Mouse (Mus musculus) CH12.LX (cell line): ENCODE results near the gene Tsen34. TPM values are rescaled to one million over a fixed set of nuclear protein-coding genes. Genes with fewer than 3 reads are reported as not detected.
A peak's percentile ranks its signal among the peaks of the same experiment; 100 is the strongest.
"Not testable (repeated sequence)": the region's sequence is repeated elsewhere in the genome, so short reads cannot be mapped to it uniquely, and the experiment has no call there.

ENCODE experiments used
- DNase-seq: peaks from one replicate; pipeline ENCODE4 v3.0.0-alpha.2; 2013; ENCODE audit errors: extremely low read depth
- H3K27ac ChIP-seq: 2 replicates; pipeline ENCODE4 v1.5.1; 2012; ENCODE audit warnings: low read depth, mild to moderate bottlenecking, control low read depth, moderate library complexity; ENCODE audit not compliant: insufficient read depth
- H3K27me3 ChIP-seq: replicated peaks from 2 replicates; pipeline ENCODE3; 2012; ENCODE audit warnings: inconsistent platforms
- H3K36me3 ChIP-seq, 2 experiments: replicated peaks in 1 of 2; 2 replicates each; pipeline versions ENCODE3 to v1.6.1; 2012; ENCODE audit warnings: inconsistent platforms in 1 of 2, low read length in 1 of 2, mild to moderate bottlenecking in 1 of 2, mixed read lengths in 1 of 2, moderate library complexity in 1 of 2; ENCODE audit not compliant: control insufficient read depth in 1 of 2, insufficient read depth in 1 of 2
- H3K4me1 ChIP-seq, 2 experiments: 2 replicates each; pipeline ENCODE4 v1.6.1; 2012; ENCODE audit warnings: inconsistent platforms in 1 of 2, moderate library complexity in 1 of 2; ENCODE audit not compliant: insufficient read depth in 2 of 2, control insufficient read depth in 1 of 2
- H3K4me2 ChIP-seq: 2 replicates; pipeline ENCODE4 v1.6.1; 2012; ENCODE audit warnings: low read depth, mild to moderate bottlenecking, control low read depth; ENCODE audit not compliant: poor library complexity, insufficient read depth, severe bottlenecking
- H3K4me3 ChIP-seq, 3 experiments: fragments of 150-350 bp in 1 of 3; sonication (generic) in 1 of 3; replicated peaks in 1 of 3; 2 replicates each; pipeline versions ENCODE3 to v1.5.1; 2011 to 2012; ENCODE audit warnings: low read depth in 2 of 3, low read length in 2 of 3, mild to moderate bottlenecking in 2 of 3, moderate library complexity in 2 of 3, control low read depth in 1 of 3, improper control_type of control experiment in 1 of 3, inconsistent platforms in 1 of 3, mixed read lengths in 1 of 3; ENCODE audit not compliant: poor library complexity in 1 of 3
- H3K79me2 ChIP-seq: replicated peaks from 2 replicates; pipeline ENCODE4 v1.6.1; 2012; ENCODE audit warnings: mild to moderate bottlenecking, moderate library complexity; ENCODE audit not compliant: control insufficient read depth, poor library complexity, insufficient read depth, severe bottlenecking; ENCODE audit errors: extremely low read depth
- H3K9ac ChIP-seq: 2 replicates; pipeline ENCODE4 v1.6.1; 2012; ENCODE audit warnings: low read depth, mild to moderate bottlenecking, control low read depth, moderate library complexity; ENCODE audit not compliant: insufficient read depth
- H3K9me3 ChIP-seq: replicated peaks from 2 replicates; pipeline ENCODE3; 2012; ENCODE audit warnings: low read length, inconsistent platforms, mixed read lengths
- CHD1 ChIP-seq: IDR thresholded peaks from 2 replicates; pipeline ENCODE4 v1.6.1; 2012; ENCODE audit warnings: low read depth, low read length, improper control_type of control experiment, inconsistent platforms
- E2F4 ChIP-seq: IDR thresholded peaks from 2 replicates; pipeline ENCODE4 v1.6.1; 2011; ENCODE audit warnings: low read depth, low read length, improper control_type of control experiment; ENCODE audit not compliant: insufficient replicate concordance
- GABPA ChIP-seq: IDR thresholded peaks from 2 replicates; pipeline ENCODE4 v1.6.1; 2012; ENCODE audit warnings: low read depth, low read length, improper control_type of control experiment, inconsistent platforms; ENCODE audit not compliant: insufficient replicate concordance
- IRF4 ChIP-seq: IDR thresholded peaks from 2 replicates; pipeline ENCODE4 v1.6.1; 2014; ENCODE audit warnings: low read depth, mild to moderate bottlenecking, inconsistent platforms, low read length, improper control_type of control experiment
- KAT2A ChIP-seq: IDR thresholded peaks from 2 replicates; pipeline ENCODE4 v1.6.1; 2012; ENCODE audit warnings: low read length, improper control_type of control experiment, inconsistent platforms; ENCODE audit not compliant: insufficient replicate concordance
- MAX ChIP-seq: IDR thresholded peaks from 2 replicates; pipeline ENCODE4 v1.6.1; 2011; ENCODE audit warnings: low read length, improper control_type of control experiment
- MAZ ChIP-seq: IDR thresholded peaks from 2 replicates; pipeline ENCODE4 v1.6.1; 2012; ENCODE audit warnings: low read depth, mild to moderate bottlenecking, inconsistent platforms, low read length, improper control_type of control experiment, moderate library complexity
- MXI1 ChIP-seq: IDR thresholded peaks from 2 replicates; pipeline ENCODE4 v1.6.1; 2011; ENCODE audit warnings: mild to moderate bottlenecking, low read depth, low read length, improper control_type of control experiment
- MYC ChIP-seq: IDR thresholded peaks from 2 replicates; pipeline ENCODE4 v1.6.1; 2011; ENCODE audit warnings: low read depth, mild to moderate bottlenecking, improper control_type of control experiment, low read length
- NELFE ChIP-seq: IDR thresholded peaks from 2 replicates; pipeline ENCODE4 v1.6.1; 2011; ENCODE audit warnings: low read depth, low read length, improper control_type of control experiment
- NRF1 ChIP-seq: IDR thresholded peaks from 2 replicates; pipeline ENCODE4 v1.6.1; 2014; ENCODE audit warnings: low read depth, mild to moderate bottlenecking, inconsistent platforms, low read length, improper control_type of control experiment, moderate library complexity
- POLR2AphosphoS2 ChIP-seq: IDR thresholded peaks from 2 replicates; pipeline ENCODE4 v1.6.1; 2011; ENCODE audit warnings: low read depth, low read length, improper control_type of control experiment
- SIN3A ChIP-seq: IDR thresholded peaks from 2 replicates; pipeline ENCODE4 v1.6.1; 2012; ENCODE audit warnings: low read length, improper control_type of control experiment, inconsistent platforms
- USF1 ChIP-seq: IDR thresholded peaks from 2 replicates; pipeline ENCODE4 v1.6.1; 2014; ENCODE audit warnings: low read depth, mild to moderate bottlenecking, inconsistent platforms, low read length, improper control_type of control experiment
- ZC3H11A ChIP-seq: IDR thresholded peaks from 2 replicates; pipeline ENCODE4 v1.6.1; 2012; ENCODE audit warnings: low read depth, mild to moderate bottlenecking, inconsistent platforms, low read length, improper control_type of control experiment
- ZMIZ1 ChIP-seq: IDR thresholded peaks from 2 replicates; pipeline ENCODE4 v1.6.1; 2012; ENCODE audit warnings: low read depth, mild to moderate bottlenecking, inconsistent platforms, low read length, improper control_type of control experiment
- dilution Hi-C: fragments of 300-500 bp; cut with MboI; formaldehyde crosslinking; loops from 2 replicates; pipeline ENCODE4 v1.14.3; 2020; ENCODE audit warnings: low sequenced_read_pairs; ENCODE audit not compliant: extremely low pct_unique_long_range_greater_than_20kb, extremely low pct_ligation_motif_present
- in situ Hi-C: fragments of 300-500 bp; cut with MboI; formaldehyde crosslinking; loops from 3 replicates; pipeline ENCODE4 v1.14.3; 2019; ENCODE audit warnings: low sequenced_read_pairs, low pct_ligation_motif_present, low pct_unique_long_range_greater_than_20kb, mixed read lengths
- polyA plus RNA-seq: library from polyadenylated mRNA; unstranded; fragments of >175 nt; gene quantifications from 2 replicates; pipeline ENCODE4 v1.2.1, GENCODE M21; 2012; ENCODE audit warnings: low read depth; ENCODE audit not compliant: insufficient read length
- total RNA-seq, 2 experiments: library from RNA; depleted of rRNA; stranded (reverse); fragments of 300-350 nt in 1 of 2; fragments of >200 nt in 1 of 2; gene quantifications; 2 replicates each; pipeline ENCODE4 v1.2.3; 2012 to 2014

Tsen34 gene
- total and polyA plus RNA-seq, 3 experiments, result 23.1 to 40.2 (median 34.8) TPM

- peak; percentile 77; the same call in 1 of the 2 replicates for TF ChIP-seq ZMIZ1
- 0 out of 2 replicates have a peak, but pooled peaks have one; percentile 15 for TF ChIP-seq CHD1
- TF ChIP-seq NELFE, result peak; percentile 66
- no peak for TF ChIP-seq ZC3H11A
These were observed 535 bp downstream of the Tsen34 start, which contains the start of gene Mboat7 (continued) for GRCm38 (mm10) chr7:3692987-3693808.

- Histone ChIP-seq H3K9me3 (no peaks in the 10 kb centered on the region), H3K9ac (peak overlapping the region; percentile 93), H3K4me2 (peak overlapping the region; percentile 57), H3K4me1 (peaks cover 0 to 33% of the 10 kb centered on the region in 2 experiments; a peak in 3 of 4 replicates), H3K27ac (peak overlapping the region; percentile 89), H3K27me3 (no peaks in the 10 kb centered on the region), H3K79me2 (peaks cover 13% of the 10 kb centered on the region), H3K4me3 (peak overlapping the region; percentile 63 to 100 (median 77)), H3K36me3 (peaks cover 12 to 48% of the 10 kb centered on the region in 2 experiments)
- DNase-seq, result no peak
- TF ChIP-seq SIN3A (no peak), MAZ (peak; percentile 12; the same call in 1 of the 2 replicates), CHD1 (0 out of 2 replicates have a peak, but pooled peaks have one; percentile 51), USF1 (no peak), NRF1 (0 out of 2 replicates have a peak, but pooled peaks have one; percentile 3), KAT2A (0 out of 2 replicates have a peak, but pooled peaks have one; percentile 5), POLR2AphosphoS2 (0 out of 2 replicates have a peak, but pooled peaks have one; percentile 73), MYC (0 out of 2 replicates have a peak, but pooled peaks have one; percentile 39), MAX (peak; percentile 76; the same call in 1 of the 2 replicates), MXI1 (peak; percentile 58; the same call in 1 of the 2 replicates)
- in situ Hi-C loops, result no loop called here
- dilution Hi-C loops, result no loop called here
These were observed 1.1 kb downstream of the Tsen34 start for GRCm38 (mm10) chr7:3693809-3694075.

- peak overlapping the region; percentile 89 for H3K27ac ChIP-seq
- TF ChIP-seq IRF4, result 0 out of 2 replicates have a peak, but pooled peaks have one; percentile 5
- TF ChIP-seq GABPA, result no peak
- 0 out of 2 replicates have a peak, but pooled peaks have one; percentile 2 for TF ChIP-seq MAX
- peak; percentile 87; the same call in 1 of the 2 replicates for TF ChIP-seq E2F4
- peak; percentile 79 for TF ChIP-seq SIN3A
- TF ChIP-seq, all 38 proteins: peak for 4
- H3K4me1 ChIP-seq, result peaks cover 0 to 33% of the 10 kb centered on the region in 2 experiments; a peak in 3 of 4 replicates
- dilution Hi-C loops (no loop called here), in situ Hi-C loops (no loop called here)
- H3K4me3 ChIP-seq, result peak overlapping the region; percentile 66 to 100 (median 77)
- peaks cover 13% of the 10 kb centered on the region for H3K79me2 ChIP-seq
- DNase-seq, result peak; percentile 95
- peaks cover 12 to 53% of the 10 kb centered on the region in 2 experiments for H3K36me3 ChIP-seq
- H3K27me3 ChIP-seq, result no peaks in the 10 kb centered on the region
- H3K9me3 ChIP-seq, result no peaks in the 10 kb centered on the region
- peak overlapping the region; percentile 93 for H3K9ac ChIP-seq
- H3K4me2 ChIP-seq, result peak overlapping the region; percentile 83
These were observed 1.6 kb downstream of the Tsen34 start for GRCm38 (mm10) chr7:3694076-3694948.

- in situ Hi-C loops, DNase-seq, H3K27me3 ChIP-seq, H3K9me3 ChIP-seq, dilution Hi-C loops, H3K27ac ChIP-seq: not testable (repeated sequence)
- H3K79me2 ChIP-seq, result peaks cover 13% of the 10 kb centered on the region
- peak overlapping the region; percentile 66 to 100 (median 77) for H3K4me3 ChIP-seq
- H3K36me3 ChIP-seq, result peaks cover 16 to 52% of the 10 kb centered on the region in 2 experiments
- H3K4me1 ChIP-seq, result peaks cover 0 to 33% of the 10 kb centered on the region in 2 experiments; a peak in 3 of 4 replicates
- H3K4me2 ChIP-seq, result peak overlapping the region; percentile 83
- peak overlapping the region; percentile 93 for H3K9ac ChIP-seq
These were observed 2.3 kb downstream of the Tsen34 start for GRCm38 (mm10) chr7:3694949-3695305.
